Mouse (Mus musculus) spleen, adult 10 weeks (tissue): ENCODE results near the gene Ccrl2. TPM values are rescaled to one million over a fixed set of nuclear protein-coding genes. Genes with fewer than 3 reads are reported as not detected.

ENCODE experiments used
- polyA plus RNA-seq: library from polyadenylated mRNA; stranded (reverse); fragments of 350-450 nt; fragmentation: Illumina TruSeq; extraction: RNeasy Lipid Tissue Mini Kit (QIAGEN cat#74804); gene quantifications from one replicate; pipeline ENCODE4 v1.2.3, GENCODE M21; 2015; ENCODE audit warnings: low replicate concordance; ENCODE audit not compliant: insufficient read depth

Ccrl2 gene
- 7.0 TPM for polyA plus RNA-seq

GRCm38 (mm10) chr9:111056798-111057543 lies at the start of gene Ccrl2:
Ccrl2 (minus strand) TSS chr9:111057519.

GRCm38 (mm10) chr9:111019022-111019421 lies 38.3 kb downstream of the Ccrl2 start, which contains the start of gene Ltf:
Ltf (plus strand) TSS chr9:111019271.

Other genes with a start within 250 kb of the Ccrl2 start
- not detected for gene Prss44, start 243.5 kb downstream of the Ccrl2 start, polyA plus RNA-seq
- gene Prss43, start 230.8 kb downstream of the Ccrl2 start, polyA plus RNA-seq, result not detected
- gene Prss45, start 222.9 kb downstream of the Ccrl2 start, polyA plus RNA-seq, result not detected
- not detected for gene Prss46, start 213.0 kb downstream of the Ccrl2 start, polyA plus RNA-seq
- gene Prss50, start 199.6 kb downstream of the Ccrl2 start, polyA plus RNA-seq, result not detected
- gene Als2cl, start 177.6 kb downstream of the Ccrl2 start, polyA plus RNA-seq, result 31.4 TPM
- 7.9 TPM for gene Tmie, start 177.4 kb downstream of the Ccrl2 start, polyA plus RNA-seq
- 0.66 TPM for gene Fam240a, start 140.7 kb downstream of the Ccrl2 start, polyA plus RNA-seq
- 0.62 TPM for gene Tdgf1, start 111.4 kb downstream of the Ccrl2 start, polyA plus RNA-seq
- gene Lrrc2, start 106.0 kb downstream of the Ccrl2 start, polyA plus RNA-seq, result 0.08 TPM
- 1.4 TPM for gene Rtp3, start 66.9 kb downstream of the Ccrl2 start, polyA plus RNA-seq
- gene Ltf, start 38.2 kb downstream of the Ccrl2 start, polyA plus RNA-seq, result 6.9 TPM
- gene Lrrfip2, start 60.1 kb upstream of the Ccrl2 start, polyA plus RNA-seq, result 45.6 TPM
- 53.7 TPM for gene Mlh1, start 214.3 kb upstream of the Ccrl2 start, polyA plus RNA-seq
- gene Epm2aip1, start 214.4 kb upstream of the Ccrl2 start, polyA plus RNA-seq, result 45.7 TPM